In genomic region chr5:73061506-73062155, GRCm38 (mm10) we compare ENCODE assay signal across 13 mouse cellular contexts. TPM values are rescaled to one million over a fixed set of nuclear protein-coding genes. Genes with fewer than 3 reads are reported as not detected.
A peak's percentile ranks its signal among the peaks of the same experiment; 100 is the strongest.
DNase-seq lines count a peak whose midpoint lies in the region; ATAC-seq lines count a peak whose summit lies in the region.
"Had no signal": no experiment of that assay in that cellular context is flagged by ENCODE, and none has a peak within 500 bp of the region (broad histone marks: within the 10 kb centered on the region; RNA-seq: fewer than 3 reads in every experiment).

No protein-coding gene starts in this region.

- peak overlapping the region; percentile 75 for H3K27ac ChIP-seq in forebrain, embryonic 12.5 days
- no peak overlapping the region for H3K27ac ChIP-seq in forebrain, embryonic 11.5 days (ENCODE audit: low read depth, low read length)
- H3K27ac ChIP-seq in hindbrain, embryonic 15.5 days (replicated peaks): 0 out of 2 replicates have a peak overlapping the region, but pooled peaks have one; percentile 43
- H3K27ac ChIP-seq: embryonic facial prominence, embryonic 12.5 days; macrophage had no signal

- H3K4me1 ChIP-seq in forebrain, embryonic 12.5 days: peaks cover 5% of the 10 kb centered on the region; the same call in 1 of the 2 replicates
- H3K4me1 ChIP-seq in forebrain, embryonic 11.5 days (replicated peaks; ENCODE audit: control insufficient read depth, insufficient read depth, low read length): peaks cover 4% of the 10 kb centered on the region; the same call in 1 of the 2 replicates
- peaks cover 7% of the 10 kb centered on the region for H3K4me1 ChIP-seq in hindbrain, embryonic 15.5 days (replicated peaks)

- WGBS in forebrain, embryonic 12.5 days: 37% methylated on average over 11 of the region's 11 CpGs
- WGBS in forebrain, embryonic 11.5 days: 56% methylated on average over 11 of the region's 11 CpGs
- WGBS in hindbrain, embryonic 15.5 days: 36% methylated on average over 11 of the region's 11 CpGs

- H3K4me2 ChIP-seq in forebrain, embryonic 12.5 days: no peak overlapping the region
- no peak overlapping the region for H3K4me2 ChIP-seq in forebrain, embryonic 11.5 days (ENCODE audit: low read depth, low read length, severe bottlenecking)
- H3K4me2 ChIP-seq in hindbrain, embryonic 15.5 days: no peak overlapping the region
- H3K4me2 ChIP-seq: embryonic facial prominence, embryonic 12.5 days had no signal

- DNase-seq in forebrain, embryonic 11.5 days (ENCODE audit: low spot score): no peak
- peak; percentile 19 for DNase-seq in left cerebral cortex, adult 11 months (ENCODE audit: low spot score)
- no peak for DNase-seq in left cerebral cortex, adult 18-20 months (ENCODE audit: low spot score in 2 of 2)
- peak; percentile 32 for DNase-seq in Muller cell, postnatal 12 days (ENCODE audit: inconsistent ontology term)
- DNase-seq in kidney, postnatal 4 days: no peak
- DNase-seq in adrenal gland, postnatal 25 days: no peak
- DNase-seq: gastrocnemius, postnatal 36 days; liver, postnatal 0 days had no signal

- H3K4me3 ChIP-seq in forebrain, embryonic 12.5 days (replicated peaks): no peak overlapping the region
- no peak overlapping the region for H3K4me3 ChIP-seq in forebrain, embryonic 11.5 days (ENCODE audit: low read depth, low read length)
- H3K4me3 ChIP-seq in hindbrain, embryonic 15.5 days: no peak overlapping the region
- H3K4me3 ChIP-seq: embryonic facial prominence, embryonic 12.5 days had no signal

- no peaks in the 10 kb centered on the region for H3K27me3 ChIP-seq in forebrain, embryonic 12.5 days
- H3K27me3 ChIP-seq in forebrain, embryonic 11.5 days (ENCODE audit: control insufficient read depth, insufficient read depth, low read length): no peaks in the 10 kb centered on the region
- no peaks in the 10 kb centered on the region for H3K27me3 ChIP-seq in hindbrain, embryonic 15.5 days
- H3K27me3 ChIP-seq: embryonic facial prominence, embryonic 12.5 days; Patski had no signal

- H3K9me3 ChIP-seq in forebrain, embryonic 12.5 days: no peaks in the 10 kb centered on the region
- H3K9me3 ChIP-seq in forebrain, embryonic 11.5 days (ENCODE audit: control insufficient read depth, low read length): no peaks in the 10 kb centered on the region
- no peaks in the 10 kb centered on the region for H3K9me3 ChIP-seq in hindbrain, embryonic 15.5 days
- H3K9me3 ChIP-seq: embryonic facial prominence, embryonic 12.5 days had no signal

- H3K36me3 ChIP-seq in forebrain, embryonic 12.5 days (replicated peaks): peaks cover 42% of the 10 kb centered on the region
- H3K36me3 ChIP-seq in forebrain, embryonic 11.5 days (ENCODE audit: control insufficient read depth, insufficient read depth, low read length): peaks cover 4% of the 10 kb centered on the region; the same call in 1 of the 2 replicates
- peaks cover 16% of the 10 kb centered on the region for H3K36me3 ChIP-seq in hindbrain, embryonic 15.5 days

- H3K9ac ChIP-seq in forebrain, embryonic 12.5 days: no peak overlapping the region
- H3K9ac ChIP-seq in forebrain, embryonic 11.5 days (ENCODE audit: low read length): no peak overlapping the region
- H3K9ac ChIP-seq in hindbrain, embryonic 15.5 days: no peak overlapping the region
- H3K9ac ChIP-seq: embryonic facial prominence, embryonic 12.5 days; liver, postnatal 0 days had no signal

- ATAC-seq in forebrain, embryonic 12.5 days (ENCODE audit: low FRiP score): peak; percentile 67
- no peak for ATAC-seq in forebrain, embryonic 11.5 days (replicated peaks; ENCODE audit: low FRiP score)
- peak; percentile 55; the same call in 1 of the 2 replicates for ATAC-seq in hindbrain, embryonic 15.5 days (ENCODE audit: low FRiP score, low read depth)
- ATAC-seq: liver, postnatal 0 days; Patski had no signal

RNA-seq across cellular contexts. Expression of gene Slc10a4, which starts 54.9 kb away (rescaled TPM):
- 12.7 and 25.0 TPM in 2 replicates for polyA plus RNA-seq in forebrain, embryonic 12.5 days (2016; fragmentation: Nextera tagmentation; extraction: Ambion mirVana)
- polyA plus RNA-seq in forebrain, embryonic 11.5 days (2014; fragmentation: Nextera tagmentation; extraction: Ambion mirVana): 9.1 and 13.2 TPM in 2 replicates
- total RNA-seq in left cerebral cortex, adult 18-20 months (2021): 1 to 10 TPM; 1.5 to 1.8 TPM
- polyA plus RNA-seq in hindbrain, embryonic 15.5 days (2015; fragmentation: Nextera tagmentation; extraction: Ambion mirVana): 29.3 and 36.2 TPM in 2 replicates
- 6.4 and 9.1 TPM in 2 replicates for total RNA-seq in adrenal gland, postnatal 25 days (2021)
- polyA plus RNA-seq: liver, postnatal 0 days; macrophage; Patski had no signal

Comparison
In these comparisons a context has a peak if more than half of its experiments do, and no peak if none do; other contexts are left out.
1. DNase-seq: peak in left cerebral cortex, adult 11 months (single experiment) and Muller cell, postnatal 12 days (single experiment); none in forebrain, embryonic 11.5 days (single experiment), left cerebral cortex, adult 18-20 months (0 of 2), kidney, postnatal 4 days (0 of 2) and adrenal gland, postnatal 25 days (single experiment).